20 mouse cellular contexts compared by ENCODE assay signal in genomic region chr3:94563163-94563562, GRCm38 (mm10).
"Had no signal": no experiment of that assay in that cellular context is flagged by ENCODE, and none has a peak within 500 bp of the region (broad histone marks: within the 10 kb centered on the region; RNA-seq: fewer than 3 reads in every experiment).

No protein-coding gene starts in this region.

- H3K27ac ChIP-seq: lung, embryonic 15.5 days; macrophage; midbrain, embryonic 13.5 days; midbrain, embryonic 15.5 days; neural tube, embryonic 13.5 days; neural tube, embryonic 15.5 days had no signal

- DNase-seq: liver, postnatal 0 days; lung, adult 2 months; lung, postnatal 14 days; lung, postnatal 36 days; retina, postnatal 1 day; right cerebral cortex, adult 18-20 months; right cerebral cortex, postnatal 25 days; right cerebral cortex, postnatal 4 days; spleen, adult 18-20 months; thymus, adult 18-20 months; thymus, postnatal 14 days; thymus, postnatal 36 days had no signal

- H3K27me3 ChIP-seq: lung, embryonic 15.5 days; megakaryocyte, embryonic 14.5 days; midbrain, embryonic 13.5 days; midbrain, embryonic 15.5 days; neural tube, embryonic 13.5 days; neural tube, embryonic 15.5 days had no signal

- H3K4me2 ChIP-seq: lung, embryonic 15.5 days; midbrain, embryonic 11.5 days; midbrain, embryonic 13.5 days; midbrain, embryonic 15.5 days; neural tube, embryonic 13.5 days; neural tube, embryonic 15.5 days had no signal

- H3K4me3 ChIP-seq: lung, embryonic 15.5 days; megakaryocyte, embryonic 14.5 days; midbrain, embryonic 13.5 days; midbrain, embryonic 15.5 days; neural tube, embryonic 13.5 days; neural tube, embryonic 15.5 days had no signal

- H3K4me1 ChIP-seq: midbrain, embryonic 15.5 days had no signal

- H3K9ac ChIP-seq: liver, postnatal 0 days; lung, embryonic 15.5 days; midbrain, embryonic 13.5 days; midbrain, embryonic 15.5 days; neural tube, embryonic 13.5 days; neural tube, embryonic 15.5 days had no signal
